Mouse (Mus musculus): ENCODE results near the gene Crb1. TPM values are rescaled to one million over a fixed set of nuclear protein-coding genes. Genes with fewer than 3 reads are reported as not detected.

Crb1 gene
- total and polyA plus RNA-seq, 3 experiments = 0.44 TPM; not detected in 2

DNA sequence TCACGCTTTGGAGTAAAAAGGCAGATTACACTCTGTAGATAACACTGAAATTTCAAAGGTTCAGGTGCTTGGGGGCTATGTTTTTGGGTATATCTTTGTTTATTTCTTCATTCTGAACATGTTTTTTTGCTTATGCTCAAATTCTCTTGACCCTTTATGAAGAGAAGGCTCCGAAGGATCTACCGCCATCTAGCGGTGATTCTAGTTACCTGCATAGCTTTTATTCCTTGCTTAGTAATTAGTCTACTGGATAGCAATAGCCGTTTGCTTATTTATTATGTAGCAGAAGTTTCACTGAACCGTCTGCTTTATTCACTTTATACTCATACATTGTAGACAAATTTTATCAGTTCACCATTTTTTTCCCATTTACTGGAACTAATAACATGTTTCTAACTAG lies 109.1 kb downstream of the Crb1 start:
- Histone ChIP-seq H3K36me3 (replicated peaks) (no peaks in the 10 kb centered on the region), H3K4me1 (ENCODE audit: insufficient read depth, low read depth, low read length) (peaks cover 2% of the 10 kb centered on the region; the same call in 1 of the 2 replicates), H3K4me3 (ENCODE audit: low read depth, low read length) (no peak overlapping the region), H3K9me3 (replicated peaks) (no peaks in the 10 kb centered on the region), H3K27me3 (ENCODE audit: insufficient read depth, low read length) (no peaks in the 10 kb centered on the region)
- peak; percentile 87 for TF ChIP-seq CTCF (IDR thresholded peaks at IDR 0.05; ENCODE audit: low read depth, low read length)
- TF ChIP-seq GATA2 (IDR thresholded peaks at IDR 0.05; ENCODE audit: borderline replicate concordance, low read depth, low read length) = no peak
- ATAC-seq (ENCODE audit: extremely low read depth, insufficient number of reproducible peaks, low FRiP score, poor library complexity, severe bottlenecking) (peak; percentile 64), DNase-seq (ENCODE audit: low spot score) (peak; percentile 10)

GRCm38 (mm10) chr1:139264245-139264644 lies 112.7 kb downstream of the Crb1 start:
- TF ChIP-seq GATA1 (IDR thresholded peaks at IDR 0.05; ENCODE audit: borderline replicate concordance, low read length) (no peak), POLR2AphosphoS5 (IDR thresholded peaks at IDR 0.05; ENCODE audit: insufficient replicate concordance, low read depth, low read length) (no peak), GATA2 (IDR thresholded peaks at IDR 0.05; ENCODE audit: borderline replicate concordance, low read depth, low read length) (no peak), TAL1 (conservative IDR thresholded peaks at IDR 0.05; ENCODE audit: low read depth, low read length) (no peak), CTCF (IDR thresholded peaks at IDR 0.05; ENCODE audit: low read depth, low read length) (no peak)
- DNase-seq (ENCODE audit: low spot score) = no peak
- ATAC-seq (ENCODE audit: extremely low read depth, insufficient number of reproducible peaks, low FRiP score, poor library complexity, severe bottlenecking) = no peak; the same call in 1 of the 2 replicates

DNA sequence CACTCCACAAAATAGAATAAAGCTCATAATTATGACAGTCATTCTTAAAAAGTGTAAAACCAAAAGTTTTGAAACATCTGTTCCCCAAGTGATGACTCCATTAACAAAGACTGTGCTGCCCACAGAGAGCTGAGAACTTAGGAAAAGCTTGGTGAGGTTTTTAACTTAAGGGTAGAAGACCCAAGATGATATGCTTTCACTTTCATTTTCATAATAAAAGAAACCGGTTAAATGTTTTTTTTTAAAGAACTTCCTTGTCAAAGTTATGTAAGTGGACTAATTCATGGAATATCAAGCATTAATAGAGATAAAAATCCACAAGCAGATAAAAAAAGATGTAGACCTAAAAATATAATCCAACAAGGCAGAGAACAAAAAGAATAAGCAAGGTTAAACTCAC lies 113.7 kb downstream of the Crb1 start:
- no peak for ATAC-seq (ENCODE audit: extremely low read depth, insufficient number of reproducible peaks, low FRiP score, poor library complexity, severe bottlenecking)
- peak overlapping the region; percentile 50; the same call in 1 of the 2 replicates for H3K4me3 ChIP-seq (ENCODE audit: low read depth, low read length)
- H3K36me3 ChIP-seq (replicated peaks) = no peaks in the 10 kb centered on the region
- DNase-seq (ENCODE audit: low spot score) = no peak
- peaks cover 11% of the 10 kb centered on the region for H3K4me1 ChIP-seq (ENCODE audit: insufficient read depth, low read depth, low read length)
- no peaks in the 10 kb centered on the region for H3K9me3 ChIP-seq (replicated peaks)
- no peaks in the 10 kb centered on the region for H3K27me3 ChIP-seq (ENCODE audit: insufficient read depth, low read length)
- TF ChIP-seq GATA1 (IDR thresholded peaks at IDR 0.05; ENCODE audit: borderline replicate concordance, low read length) (no peak), CTCF (IDR thresholded peaks at IDR 0.05; ENCODE audit: low read depth, low read length) (no peak), GATA2 (IDR thresholded peaks at IDR 0.05; ENCODE audit: borderline replicate concordance, low read depth, low read length) (no peak), TAL1 (conservative IDR thresholded peaks at IDR 0.05; ENCODE audit: low read depth, low read length) (no peak), POLR2AphosphoS5 (IDR thresholded peaks at IDR 0.05; ENCODE audit: insufficient replicate concordance, low read depth, low read length) (no peak)

More at GRCm38 (mm10) chr1:139264245-139264644, 112.7 kb downstream of the Crb1 start:
- Histone ChIP-seq H3K4me3 (ENCODE audit: low read depth, low read length) (no peak overlapping the region), H3K4me1 (ENCODE audit: insufficient read depth, low read depth, low read length) (peaks cover 11% of the 10 kb centered on the region), H3K36me3 (replicated peaks) (no peaks in the 10 kb centered on the region), H3K27me3 (ENCODE audit: insufficient read depth, low read length) (no peaks in the 10 kb centered on the region), H3K9me3 (replicated peaks) (no peaks in the 10 kb centered on the region)

GRCm38 (mm10) chr1:139255581-139255980 lies 121.3 kb downstream of the Crb1 start:
- H3K4me3 ChIP-seq (ENCODE audit: low read depth, low read length) = no peak overlapping the region
- no peaks in the 10 kb centered on the region for H3K27me3 ChIP-seq (ENCODE audit: insufficient read depth, low read length)
- no peaks in the 10 kb centered on the region for H3K4me1 ChIP-seq (ENCODE audit: insufficient read depth, low read depth, low read length)
- no peaks in the 10 kb centered on the region for H3K9me3 ChIP-seq (replicated peaks)
- H3K36me3 ChIP-seq (replicated peaks) = no peaks in the 10 kb centered on the region
- ATAC-seq (ENCODE audit: extremely low read depth, insufficient number of reproducible peaks, low FRiP score, poor library complexity, severe bottlenecking) (peak; percentile 15; the same call in 1 of the 2 replicates), DNase-seq (ENCODE audit: low spot score) (no peak)
- TF ChIP-seq GATA2 (IDR thresholded peaks at IDR 0.05; ENCODE audit: borderline replicate concordance, low read depth, low read length) (no peak), CTCF (IDR thresholded peaks at IDR 0.05; ENCODE audit: low read depth, low read length) (no peak), TAL1 (conservative IDR thresholded peaks at IDR 0.05; ENCODE audit: low read depth, low read length) (no peak), GATA1 (IDR thresholded peaks at IDR 0.05; ENCODE audit: borderline replicate concordance, low read length) (no peak), POLR2AphosphoS5 (IDR thresholded peaks at IDR 0.05; ENCODE audit: insufficient replicate concordance, low read depth, low read length) (no peak)

GRCm38 (mm10) chr1:139252041-139252440 lies 124.9 kb downstream of the Crb1 start:
- H3K9me3 ChIP-seq (replicated peaks) = no peaks in the 10 kb centered on the region
- H3K36me3 ChIP-seq (replicated peaks) = no peaks in the 10 kb centered on the region
- TF ChIP-seq GATA1 (IDR thresholded peaks at IDR 0.05; ENCODE audit: borderline replicate concordance, low read length) (no peak), POLR2AphosphoS5 (IDR thresholded peaks at IDR 0.05; ENCODE audit: insufficient replicate concordance, low read depth, low read length) (no peak), CTCF (IDR thresholded peaks at IDR 0.05; ENCODE audit: low read depth, low read length) (no peak), GATA2 (IDR thresholded peaks at IDR 0.05; ENCODE audit: borderline replicate concordance, low read depth, low read length) (no peak), TAL1 (conservative IDR thresholded peaks at IDR 0.05; ENCODE audit: low read depth, low read length) (no peak)
- H3K4me1 ChIP-seq (ENCODE audit: insufficient read depth, low read depth, low read length) = no peaks in the 10 kb centered on the region
- H3K4me3 ChIP-seq (ENCODE audit: low read depth, low read length) = no peak overlapping the region
- DNase-seq (ENCODE audit: low spot score) (no peak), ATAC-seq (ENCODE audit: extremely low read depth, insufficient number of reproducible peaks, low FRiP score, poor library complexity, severe bottlenecking) (no peak)
- no peaks in the 10 kb centered on the region for H3K27me3 ChIP-seq (ENCODE audit: insufficient read depth, low read length)

DNA sequence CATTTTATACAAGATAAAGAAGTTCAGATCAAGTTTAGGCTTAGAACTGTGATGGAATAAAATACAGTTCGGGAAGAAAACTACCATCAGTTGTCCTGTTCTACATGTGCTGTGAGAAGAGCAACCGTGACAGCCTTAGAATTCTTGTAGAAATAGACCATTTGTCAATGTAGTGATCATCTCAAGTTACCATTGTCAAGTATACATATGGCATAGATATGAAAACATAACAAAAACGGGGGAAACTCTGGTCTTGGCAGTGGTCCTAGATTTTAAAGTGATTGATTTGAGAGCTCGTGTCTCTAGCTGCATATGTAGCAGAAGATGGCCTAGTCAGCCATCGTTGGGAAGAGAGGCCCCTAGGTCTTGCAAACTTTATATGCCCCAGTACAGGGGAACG lies 127.7 kb downstream of the Crb1 start:
- ATAC-seq (ENCODE audit: extremely low read depth, insufficient number of reproducible peaks, low FRiP score, poor library complexity, severe bottlenecking) = no peak
- no peaks in the 10 kb centered on the region for H3K4me1 ChIP-seq (ENCODE audit: insufficient read depth, low read depth, low read length)
- H3K36me3 ChIP-seq (replicated peaks) = no peaks in the 10 kb centered on the region
- DNase-seq (ENCODE audit: low spot score) = no peak
- no peak overlapping the region for H3K4me3 ChIP-seq (ENCODE audit: low read depth, low read length)
- H3K27me3 ChIP-seq (ENCODE audit: insufficient read depth, low read length) = no peaks in the 10 kb centered on the region
- H3K9me3 ChIP-seq (replicated peaks) = no peaks in the 10 kb centered on the region
- no peak for TF ChIP-seq GATA1 (IDR thresholded peaks at IDR 0.05; ENCODE audit: borderline replicate concordance, low read length)
- no peak for TF ChIP-seq GATA2 (IDR thresholded peaks at IDR 0.05; ENCODE audit: borderline replicate concordance, low read depth, low read length)
- TF ChIP-seq POLR2AphosphoS5 (IDR thresholded peaks at IDR 0.05; ENCODE audit: insufficient replicate concordance, low read depth, low read length) = no peak
- TF ChIP-seq CTCF (IDR thresholded peaks at IDR 0.05; ENCODE audit: low read depth, low read length) = no peak
- no peak for TF ChIP-seq TAL1 (conservative IDR thresholded peaks at IDR 0.05; ENCODE audit: low read depth, low read length)

Measured in G1E (cell line).